In the genomic region with DNA sequence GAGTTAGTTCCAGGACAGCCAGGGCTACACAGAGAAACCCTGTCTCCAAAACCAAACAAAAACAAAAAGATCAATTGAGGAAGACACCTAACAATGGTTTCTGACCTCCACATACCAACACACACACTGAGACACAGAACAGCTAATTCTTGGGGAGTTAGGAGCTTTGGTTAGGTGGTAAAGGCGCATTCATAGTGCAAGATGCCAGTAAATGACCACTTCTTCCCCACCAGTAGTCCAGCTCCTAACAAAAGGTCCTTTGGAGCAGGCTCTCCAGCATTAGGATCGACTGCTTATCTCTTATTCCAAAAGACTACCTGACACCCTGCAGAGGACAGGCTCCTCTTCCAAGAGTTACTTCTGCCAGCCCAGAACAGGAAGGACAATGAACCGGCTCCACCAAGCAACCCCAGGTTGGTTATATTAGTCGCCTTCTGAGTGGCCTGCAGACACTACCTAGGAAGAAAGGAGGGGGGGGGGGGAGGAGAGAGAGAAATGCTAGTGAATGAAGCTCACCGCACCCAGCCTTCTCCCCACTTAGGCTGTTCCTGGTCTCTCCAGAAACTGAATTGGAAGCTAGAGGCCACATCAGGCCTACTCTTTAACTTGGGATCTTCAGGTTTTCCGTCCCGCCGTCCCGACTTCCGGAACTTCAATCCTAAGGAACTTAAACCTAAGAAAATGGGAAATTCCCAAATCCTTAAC, we compare ENCODE assay signal across 8 mouse cellular contexts. TPM values are rescaled to one million over a fixed set of nuclear protein-coding genes. Genes with fewer than 3 reads are reported as not detected.
A peak's percentile ranks its signal among the peaks of the same experiment; 100 is the strongest.
DNase-seq lines count a peak whose midpoint lies in the region; ATAC-seq lines count a peak whose summit lies in the region.

No protein-coding gene starts in this region.

- H3K36me3 ChIP-seq in heart, embryonic 11.5 days (ENCODE audit: control insufficient read depth, insufficient read depth, low read length): peaks cover 22% of the 10 kb centered on the region

- no peaks in the 10 kb centered on the region for H3K27me3 ChIP-seq in heart, embryonic 11.5 days (ENCODE audit: control insufficient read depth, insufficient read depth, low read length)

- peak overlapping the region; percentile 93 for H3K9ac ChIP-seq in heart, embryonic 11.5 days (ENCODE audit: low read depth, low read length)

- ATAC-seq in heart, embryonic 11.5 days (replicated peaks; ENCODE audit: insufficient number of reproducible peaks, low FRiP score, low TSS enrichment): no peak
- ATAC-seq in megakaryocyte-erythroid progenitor cell, adult 5-6 weeks (replicated peaks; ENCODE audit: low FRiP score, low TSS enrichment, poor library complexity, severe bottlenecking): 0 out of 2 replicates have a peak, but pooled peaks have one; percentile 27

- peaks cover 5% of the 10 kb centered on the region for H3K4me1 ChIP-seq in heart, embryonic 11.5 days (ENCODE audit: control insufficient read depth, insufficient read depth, low read length)

- WGBS in heart, embryonic 11.5 days (ENCODE audit: insufficient replicate concordance): 7% methylated on average over 10 of the region's 10 CpGs

- H3K4me3 ChIP-seq in heart, embryonic 11.5 days (ENCODE audit: low read depth, low read length): peak overlapping the region; percentile 88

- peak; percentile 21 to 61 for DNase-seq in heart, adult 18-20 months
- no peak for DNase-seq in heart, postnatal 25 days (ENCODE audit: low spot score)
- DNase-seq in cerebellum, postnatal 14 days: peak; percentile 57 to 60
- DNase-seq in kidney, postnatal 36 days: peak; percentile 39 to 51
- DNase-seq in layer of hippocampus, adult 9-11 months: no peak
- DNase-seq in urinary bladder, adult 18-20 months (ENCODE audit: low spot score in 2 of 2): no peak

- intact Hi-C loops in heart, postnatal 25 days (cut with DNase I): loop anchor here (5.0 kb wide), 1 partner anchor 213 kb away; no protein-coding TSS in a partner anchor

- peak overlapping the region; percentile 97 for H3K27ac ChIP-seq in heart, embryonic 11.5 days (ENCODE audit: low read depth, low read length)

- no peaks in the 10 kb centered on the region for H3K9me3 ChIP-seq in heart, embryonic 11.5 days (replicated peaks; ENCODE audit: control insufficient read depth, low read length)

- H3K4me2 ChIP-seq in heart, embryonic 11.5 days: peak overlapping the region; percentile 91

RNA-seq across cellular contexts. Expression of gene Fbrs, which starts 8.8 kb away (rescaled TPM):
- 10 to 100 TPM; 24.2 to 31.1 TPM for total RNA-seq in heart, adult 18-20 months (2021)
- 10 to 100 TPM; 32.9 to 34.0 TPM for total RNA-seq in heart, postnatal 25 days (2021)
- 9.9 and 11.1 TPM in 2 replicates for polyA plus RNA-seq in heart, embryonic 11.5 days (2014; fragmentation: Nextera tagmentation; extraction: Ambion mirVana)
- total RNA-seq in megakaryocyte-erythroid progenitor cell, adult 5-6 weeks (2014; fragmentation: Nextera tagmentation): 86.2 and 111 TPM in 2 replicates
- 11.8 and 17.7 TPM in 2 replicates for total RNA-seq in megakaryocyte-erythroid progenitor cell, adult 5-6 weeks (2017)

RNA-seq across cellular contexts. Expression of gene Prr14, which starts 10.8 kb away (rescaled TPM):
- total RNA-seq in heart, adult 18-20 months (2021): 10 to 100 TPM; 21.1 to 22.2 TPM
- 10 to 100 TPM; 26.0 to 26.3 TPM for total RNA-seq in heart, postnatal 25 days (2021)
- polyA plus RNA-seq in heart, embryonic 11.5 days (2014; fragmentation: Nextera tagmentation; extraction: Ambion mirVana): 39.7 and 41.1 TPM in 2 replicates
- 76.2 and 109 TPM in 2 replicates for total RNA-seq in megakaryocyte-erythroid progenitor cell, adult 5-6 weeks (2014; fragmentation: Nextera tagmentation)
- 33.1 and 34.2 TPM in 2 replicates for total RNA-seq in megakaryocyte-erythroid progenitor cell, adult 5-6 weeks (2017)

RNA-seq across cellular contexts. Expression of gene Zfp689, which starts 21.2 kb away (rescaled TPM):
- 1 to 10 TPM; 1.3 TPM for total RNA-seq in heart, adult 18-20 months (2021)
- 1 to 10 TPM; 1.7 to 1.9 TPM for total RNA-seq in heart, postnatal 25 days (2021)
- 5.3 and 5.8 TPM in 2 replicates for polyA plus RNA-seq in heart, embryonic 11.5 days (2014; fragmentation: Nextera tagmentation; extraction: Ambion mirVana)
- 3.6 and 5.8 TPM in 2 replicates for total RNA-seq in megakaryocyte-erythroid progenitor cell, adult 5-6 weeks (2014; fragmentation: Nextera tagmentation)
- 2.0 and 2.5 TPM in 2 replicates for total RNA-seq in megakaryocyte-erythroid progenitor cell, adult 5-6 weeks (2017)

RNA-seq across cellular contexts. Expression of gene Srcap, which starts 41.6 kb away (rescaled TPM):
- total RNA-seq in heart, adult 18-20 months (2021): 10 to 100 TPM; 47.1 to 56.4 TPM
- 10 to 100 TPM; 54.4 to 58.7 TPM for total RNA-seq in heart, postnatal 25 days (2021)
- polyA plus RNA-seq in heart, embryonic 11.5 days (2014; fragmentation: Nextera tagmentation; extraction: Ambion mirVana): 36.8 and 46.6 TPM in 2 replicates
- 126 and 170 TPM in 2 replicates for total RNA-seq in megakaryocyte-erythroid progenitor cell, adult 5-6 weeks (2014; fragmentation: Nextera tagmentation)
- total RNA-seq in megakaryocyte-erythroid progenitor cell, adult 5-6 weeks (2017): 21.9 and 22.7 TPM in 2 replicates

RNA-seq across cellular contexts. Expression of gene Zfp688, which starts 48.3 kb away (rescaled TPM):
- total RNA-seq in heart, adult 18-20 months (2021): 1 to 10 TPM; 1.7 to 2.4 TPM
- total RNA-seq in heart, postnatal 25 days (2021): 1 to 10 TPM; 2.8 TPM
- polyA plus RNA-seq in heart, embryonic 11.5 days (2014; fragmentation: Nextera tagmentation; extraction: Ambion mirVana): 14.7 and 23.5 TPM in 2 replicates
- 6.9 and 14.9 TPM in 2 replicates for total RNA-seq in megakaryocyte-erythroid progenitor cell, adult 5-6 weeks (2014; fragmentation: Nextera tagmentation)
- total RNA-seq in megakaryocyte-erythroid progenitor cell, adult 5-6 weeks (2017): 6.8 and 11.2 TPM in 2 replicates

Comparison
In these comparisons a context has a peak if more than half of its experiments do, and no peak if none do; other contexts are left out.
1. DNase-seq: peak in heart, adult 18-20 months (2 of 2), cerebellum, postnatal 14 days (2 of 2) and kidney, postnatal 36 days (2 of 2); none in heart, postnatal 25 days (single experiment), layer of hippocampus, adult 9-11 months (single experiment) and urinary bladder, adult 18-20 months (0 of 2).